Mouse (Mus musculus) liver, embryonic 14.5 days (tissue): ENCODE results near the gene Adh5.

ENCODE experiments used
- CTCF ChIP-seq: IDR thresholded peaks from 2 replicates; pipeline ENCODE4 v1.5.1; 2016; ENCODE audit warnings: antibody characterized with exemption, low read depth, control low read depth
- EP300 ChIP-seq: IDR thresholded peaks from 2 replicates; pipeline ENCODE4 v1.6.1; 2016; ENCODE audit warnings: antibody characterized with exemption, low read depth

GRCm38 (mm10) chr3:138409585-138409984 is 33.3 kb upstream of the Adh5 start:
- TF ChIP-seq CTCF: no peak
- no peak for TF ChIP-seq EP300
